Mouse (Mus musculus) intestine, embryonic 14.5 days (tissue): Measurements from ENCODE around the gene Pars2. TPM values are rescaled to one million over a fixed set of nuclear protein-coding genes. Genes with fewer than 3 reads are reported as not detected.

Experiments
- ATAC-seq: fragments of 200-750 bp; cut with Nextera tagmentation; replicated peaks from 2 replicates; pipeline ENCODE4 v1.8.0; 2017; ENCODE audit warnings: low read depth, moderate number of reproducible peaks, moderate TSS enrichment, moderate library complexity; ENCODE audit not compliant: low FRiP score, low TSS enrichment
- DNase-seq: peaks from one replicate; pipeline ENCODE4 v3.0.0-alpha.2; 2018; ENCODE audit warnings: low spot score
- H3K27ac ChIP-seq: fragments of 300-500 bp; sonication (generic); 2 replicates; pipeline ENCODE4 v1.5.1; 2014; ENCODE audit warnings: low read depth, mild to moderate bottlenecking, control low read depth
- H3K27me3 ChIP-seq: fragments of 300-500 bp; sonication (generic); replicated peaks from 2 replicates; pipeline ENCODE4 v1.6.1; 2014; ENCODE audit warnings: low read length, control low read depth; ENCODE audit not compliant: control insufficient read depth, insufficient read depth
- H3K36me3 ChIP-seq: fragments of 300-500 bp; sonication (generic); 2 replicates; pipeline ENCODE4 v1.6.1; 2014; ENCODE audit warnings: low read length, control low read depth; ENCODE audit not compliant: control insufficient read depth, insufficient read depth
- H3K4me1 ChIP-seq: fragments of 300-500 bp; sonication (generic); replicated peaks from 2 replicates; pipeline ENCODE4 v1.6.1; 2014; ENCODE audit warnings: low read length, control low read depth, mixed read lengths; ENCODE audit not compliant: control insufficient read depth, insufficient read depth
- H3K4me2 ChIP-seq: fragments of 300-500 bp; sonication (generic); 2 replicates; pipeline ENCODE4 v1.6.1; 2014; ENCODE audit warnings: low read length
- H3K4me3 ChIP-seq: fragments of 300-500 bp; sonication (generic); 2 replicates; pipeline ENCODE4 v1.5.1; 2014; ENCODE audit warnings: low read depth, low read length, control low read depth, mixed read lengths
- H3K9ac ChIP-seq: fragments of 300-500 bp; sonication (generic); 2 replicates; pipeline ENCODE4 v1.6.1; 2014; ENCODE audit warnings: mild to moderate bottlenecking, low read length
- H3K9me3 ChIP-seq: fragments of 300-500 bp; sonication (generic); 2 replicates; pipeline ENCODE4 v1.6.1; 2016; ENCODE audit warnings: low read length, control low read depth; ENCODE audit not compliant: control insufficient read depth
- WGBS: fragments of 180-500 bp; shearing (Covaris S2); extraction: QIAGEN DNeasy Blood & Tissue Kit; methylation state at CpG from one replicate; pipeline ENCODE4 v1.1.7; 2014; 5-methylcytosine and 5-hydroxymethylcytosine counted together
- polyA plus RNA-seq: library from polyadenylated mRNA; unstranded; fragments of >200 nt; fragmentation: Nextera tagmentation; extraction: Ambion mirVana; gene quantifications from 2 replicates; pipeline ENCODE4 v1.2.1, GENCODE M21; 2014

Pars2 gene
- polyA plus RNA-seq, 1 experiment from 2014 or later: 17.9 TPM

DNA sequence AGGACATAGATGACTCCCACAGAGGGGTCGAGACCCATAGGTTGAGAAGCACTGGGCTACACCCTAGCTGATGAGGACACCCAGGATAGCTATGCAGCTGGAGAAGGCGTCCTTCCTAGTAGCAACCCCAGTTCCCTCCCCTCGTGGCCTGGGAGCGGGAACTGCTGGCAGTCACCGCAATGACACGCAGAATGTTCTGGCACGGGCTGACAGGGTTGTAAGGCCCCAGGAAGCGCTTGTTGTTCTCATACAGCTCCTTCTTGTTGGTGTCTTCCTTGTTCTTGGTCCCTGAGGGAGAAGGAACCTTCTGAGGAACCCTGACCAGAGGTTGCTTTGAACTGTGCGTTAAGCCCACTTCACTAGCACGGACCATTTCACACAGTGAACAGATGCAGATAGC is 53.1 kb downstream of the Pars2 start:
- WGBS: 84% methylated on average over 10 of the region's 10 CpGs

DNA sequence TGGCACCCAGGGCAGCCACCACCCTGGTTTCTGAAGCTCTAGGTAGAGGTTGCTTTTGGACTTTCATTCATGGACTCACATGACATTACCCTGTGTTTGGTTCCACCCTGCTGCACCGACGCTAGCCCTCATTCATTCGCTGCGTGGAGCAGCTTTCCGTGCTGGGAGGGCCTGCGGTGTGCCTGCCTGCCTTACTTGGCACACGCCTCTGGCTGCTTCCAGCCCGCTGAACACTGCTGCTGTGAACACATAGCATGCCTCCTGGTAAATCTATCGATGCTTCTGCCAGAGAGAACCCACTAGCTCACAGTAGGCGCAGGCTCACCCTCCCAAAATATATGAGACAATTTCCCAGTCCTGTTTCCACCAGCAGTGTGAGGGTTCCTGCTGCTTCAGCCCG is 53.5 kb downstream of the Pars2 start:
- no peak overlapping the region for H3K4me2 ChIP-seq
- 58% methylated on average over 11 of the region's 11 CpGs for WGBS
- H3K4me3 ChIP-seq: no peak overlapping the region
- H3K27me3 ChIP-seq: no peaks in the 10 kb centered on the region
- ATAC-seq: no peak
- no peaks in the 10 kb centered on the region for H3K9me3 ChIP-seq
- H3K4me1 ChIP-seq: peaks cover 16% of the 10 kb centered on the region; the same call in 1 of the 2 replicates
- DNase-seq: no peak
- 0 out of 2 replicates have a peak overlapping the region, but pooled peaks have one; percentile 10 for H3K9ac ChIP-seq
- H3K27ac ChIP-seq: no peak overlapping the region
- H3K36me3 ChIP-seq: no peaks in the 10 kb centered on the region

More for the DNA sequence above, 53.1 kb downstream of the Pars2 start:
- DNase-seq (no peak), ATAC-seq (no peak)
- Histone ChIP-seq H3K27me3 (no peaks in the 10 kb centered on the region), H3K36me3 (no peaks in the 10 kb centered on the region), H3K4me1 (peaks cover 16% of the 10 kb centered on the region; the same call in 1 of the 2 replicates), H3K9me3 (no peaks in the 10 kb centered on the region), H3K27ac (no peak overlapping the region), H3K9ac (no peak overlapping the region), H3K4me2 (no peak overlapping the region), H3K4me3 (no peak overlapping the region)

Other genes with a start within 250 kb of the Pars2 start
- 95.9 and 101 TPM in 2 replicates for gene Pcsk9, start 186.7 kb upstream of the Pars2 start, polyA plus RNA-seq
- not detected in 2 replicates for gene Bsnd, start 158.8 kb upstream of the Pars2 start, polyA plus RNA-seq
- 30.4 and 38.2 TPM in 2 replicates for gene Dhcr24, start 90.0 kb upstream of the Pars2 start, polyA plus RNA-seq
- 0.39 TPM in 1 of 2 replicates, not detected in the other for gene Lexm, start 33.8 kb upstream of the Pars2 start, polyA plus RNA-seq
- 1.1 and 2.0 TPM in 2 replicates for gene Ttc22, start 28.6 kb upstream of the Pars2 start, polyA plus RNA-seq
- gene Ttc4, start 27.9 kb downstream of the Pars2 start, polyA plus RNA-seq: 82.0 and 83.1 TPM in 2 replicates
- gene Mroh7, start 79.9 kb downstream of the Pars2 start, polyA plus RNA-seq: 0.15 and 0.34 TPM in 2 replicates
- gene Fam151a, start 82.8 kb downstream of the Pars2 start, polyA plus RNA-seq: 0.69 and 0.87 TPM in 2 replicates
- 5.9 and 7.3 TPM in 2 replicates for gene Acot11, start 153.9 kb downstream of the Pars2 start, polyA plus RNA-seq